Mouse (Mus musculus) CH12.LX (cell line): ENCODE measurements at regions not wholly inside any gene's neighbourhood (a gene's known extent, or its start where the extent isn't known, plus 50 kb on each side); places are given as distances from the start of the nearest gene placed in this dataset.

Experiments used
- DNase-seq: peaks from one replicate; pipeline ENCODE4 v3.0.0-alpha.2; 2013; ENCODE audit errors: extremely low read depth
- H3K27ac ChIP-seq: 2 replicates; pipeline ENCODE4 v1.5.1; 2012; ENCODE audit warnings: low read depth, mild to moderate bottlenecking, control low read depth, moderate library complexity; ENCODE audit not compliant: insufficient read depth
- H3K27me3 ChIP-seq: replicated peaks from 2 replicates; pipeline ENCODE3; 2012; ENCODE audit warnings: inconsistent platforms
- H3K36me3 ChIP-seq, 2 experiments: replicated peaks in 1 of 2; 2 replicates each; pipeline versions ENCODE3 to v1.6.1; 2012; ENCODE audit warnings: inconsistent platforms in 1 of 2, low read length in 1 of 2, mild to moderate bottlenecking in 1 of 2, mixed read lengths in 1 of 2, moderate library complexity in 1 of 2; ENCODE audit not compliant: control insufficient read depth in 1 of 2, insufficient read depth in 1 of 2
- H3K4me1 ChIP-seq, 2 experiments: 2 replicates each; pipeline ENCODE4 v1.6.1; 2012; ENCODE audit warnings: inconsistent platforms in 1 of 2, moderate library complexity in 1 of 2; ENCODE audit not compliant: insufficient read depth in 2 of 2, control insufficient read depth in 1 of 2
- H3K4me2 ChIP-seq: 2 replicates; pipeline ENCODE4 v1.6.1; 2012; ENCODE audit warnings: low read depth, mild to moderate bottlenecking, control low read depth; ENCODE audit not compliant: poor library complexity, insufficient read depth, severe bottlenecking
- H3K4me3 ChIP-seq, 3 experiments: fragments of 150-350 bp in 1 of 3; sonication (generic) in 1 of 3; replicated peaks in 1 of 3; 2 replicates each; pipeline versions ENCODE3 to v1.5.1; 2011 to 2012; ENCODE audit warnings: low read depth in 2 of 3, low read length in 2 of 3, mild to moderate bottlenecking in 2 of 3, moderate library complexity in 2 of 3, control low read depth in 1 of 3, improper control_type of control experiment in 1 of 3, inconsistent platforms in 1 of 3, mixed read lengths in 1 of 3; ENCODE audit not compliant: poor library complexity in 1 of 3
- H3K79me2 ChIP-seq: replicated peaks from 2 replicates; pipeline ENCODE4 v1.6.1; 2012; ENCODE audit warnings: mild to moderate bottlenecking, moderate library complexity; ENCODE audit not compliant: control insufficient read depth, poor library complexity, insufficient read depth, severe bottlenecking; ENCODE audit errors: extremely low read depth
- H3K9ac ChIP-seq: 2 replicates; pipeline ENCODE4 v1.6.1; 2012; ENCODE audit warnings: low read depth, mild to moderate bottlenecking, control low read depth, moderate library complexity; ENCODE audit not compliant: insufficient read depth
- H3K9me3 ChIP-seq: replicated peaks from 2 replicates; pipeline ENCODE3; 2012; ENCODE audit warnings: low read length, inconsistent platforms, mixed read lengths
- CHD1 ChIP-seq: IDR thresholded peaks from 2 replicates; pipeline ENCODE4 v1.6.1; 2012; ENCODE audit warnings: low read depth, low read length, improper control_type of control experiment, inconsistent platforms
- CHD2 ChIP-seq: IDR thresholded peaks from 2 replicates; pipeline ENCODE4 v1.6.1; 2011; ENCODE audit warnings: low read length, improper control_type of control experiment
- CTCF ChIP-seq, 2 experiments: IDR thresholded peaks in 1 of 2; conservative IDR thresholded peaks in 1 of 2; 2 replicates each; pipeline ENCODE4 v1.5.1; 2011 to 2012; ENCODE audit warnings: low read depth in 2 of 2, low read length in 2 of 2, improper control_type of control experiment in 1 of 2, inconsistent platforms in 1 of 2, mild to moderate bottlenecking in 1 of 2, moderate library complexity in 1 of 2
- ELF1 ChIP-seq: IDR thresholded peaks from 2 replicates; pipeline ENCODE4 v1.6.1; 2014; ENCODE audit warnings: low read depth, mild to moderate bottlenecking, inconsistent platforms, low read length, improper control_type of control experiment
- JUN ChIP-seq: IDR thresholded peaks from 2 replicates; pipeline ENCODE4 v1.6.1; 2011; ENCODE audit warnings: low read depth, mild to moderate bottlenecking, low read length, improper control_type of control experiment, moderate library complexity; ENCODE audit not compliant: insufficient read depth
- KAT2A ChIP-seq: IDR thresholded peaks from 2 replicates; pipeline ENCODE4 v1.6.1; 2012; ENCODE audit warnings: low read length, improper control_type of control experiment, inconsistent platforms; ENCODE audit not compliant: insufficient replicate concordance
- MAFK ChIP-seq: IDR thresholded peaks from 2 replicates; pipeline ENCODE4 v1.6.1; 2011; ENCODE audit warnings: low read length, improper control_type of control experiment; ENCODE audit not compliant: insufficient replicate concordance
- MAX ChIP-seq: IDR thresholded peaks from 2 replicates; pipeline ENCODE4 v1.6.1; 2011; ENCODE audit warnings: low read length, improper control_type of control experiment
- MAZ ChIP-seq: IDR thresholded peaks from 2 replicates; pipeline ENCODE4 v1.6.1; 2012; ENCODE audit warnings: low read depth, mild to moderate bottlenecking, inconsistent platforms, low read length, improper control_type of control experiment, moderate library complexity
- MEF2A ChIP-seq: IDR thresholded peaks from 2 replicates; pipeline ENCODE4 v1.6.1; 2014; ENCODE audit warnings: low read depth, mild to moderate bottlenecking, inconsistent platforms, low read length, improper control_type of control experiment, borderline replicate concordance
- NELFE ChIP-seq: IDR thresholded peaks from 2 replicates; pipeline ENCODE4 v1.6.1; 2011; ENCODE audit warnings: low read depth, low read length, improper control_type of control experiment
- NRF1 ChIP-seq: IDR thresholded peaks from 2 replicates; pipeline ENCODE4 v1.6.1; 2014; ENCODE audit warnings: low read depth, mild to moderate bottlenecking, inconsistent platforms, low read length, improper control_type of control experiment, moderate library complexity
- POLR2AphosphoS2 ChIP-seq: IDR thresholded peaks from 2 replicates; pipeline ENCODE4 v1.6.1; 2011; ENCODE audit warnings: low read depth, low read length, improper control_type of control experiment
- RAD21 ChIP-seq: IDR thresholded peaks from 2 replicates; pipeline ENCODE4 v1.6.1; 2011; ENCODE audit warnings: low read depth, mild to moderate bottlenecking, low read length, improper control_type of control experiment, moderate library complexity
- RCOR1 ChIP-seq: conservative IDR thresholded peaks from 2 replicates; pipeline ENCODE4 v1.6.1; 2012; ENCODE audit warnings: low read depth, mild to moderate bottlenecking, inconsistent platforms, low read length, improper control_type of control experiment
- TCF12 ChIP-seq: IDR thresholded peaks from 2 replicates; pipeline ENCODE4 v1.6.1; 2014; ENCODE audit warnings: low read depth, mild to moderate bottlenecking, inconsistent platforms, low read length, improper control_type of control experiment
- UBTF ChIP-seq: IDR thresholded peaks from 2 replicates; pipeline ENCODE4 v1.6.1; 2012; ENCODE audit warnings: low read depth, mild to moderate bottlenecking, inconsistent platforms, low read length, improper control_type of control experiment, moderate library complexity
- USF2 ChIP-seq: conservative IDR thresholded peaks from 2 replicates; pipeline ENCODE4 v1.6.1; 2011; ENCODE audit warnings: low read depth, low read length, improper control_type of control experiment
- ZC3H11A ChIP-seq: IDR thresholded peaks from 2 replicates; pipeline ENCODE4 v1.6.1; 2012; ENCODE audit warnings: low read depth, mild to moderate bottlenecking, inconsistent platforms, low read length, improper control_type of control experiment
- dilution Hi-C: fragments of 300-500 bp; cut with MboI; formaldehyde crosslinking; loops from 2 replicates; pipeline ENCODE4 v1.14.3; 2020; ENCODE audit warnings: low sequenced_read_pairs; ENCODE audit not compliant: extremely low pct_unique_long_range_greater_than_20kb, extremely low pct_ligation_motif_present
- in situ Hi-C: fragments of 300-500 bp; cut with MboI; formaldehyde crosslinking; loops from 3 replicates; pipeline ENCODE4 v1.14.3; 2019; ENCODE audit warnings: low sequenced_read_pairs, low pct_ligation_motif_present, low pct_unique_long_range_greater_than_20kb, mixed read lengths

DNA sequence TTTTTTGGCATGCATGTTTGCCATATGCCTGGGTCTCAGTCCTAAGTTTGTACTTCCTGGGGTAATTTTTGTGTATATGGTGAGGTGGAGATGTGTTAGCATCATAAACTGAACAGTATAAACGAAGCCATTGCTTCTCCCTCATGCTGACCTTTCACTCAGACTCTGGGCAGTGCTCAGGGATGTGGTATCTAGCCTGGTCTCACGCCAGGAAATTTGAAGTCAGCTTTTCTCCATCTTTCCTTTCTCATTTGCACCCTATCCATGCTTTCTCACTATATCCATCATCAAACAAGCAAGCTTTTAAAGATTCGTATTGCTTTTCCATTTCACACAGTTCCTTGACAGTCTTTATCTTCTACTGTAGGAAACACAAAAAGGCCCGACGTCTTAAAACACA is 541.3 kb downstream of the Gja1 start:
- H3K9me3 ChIP-seq = no peaks in the 10 kb centered on the region
- dilution Hi-C loops = no loop called here
- TF ChIP-seq KAT2A (no peak), USF2 (no peak), POLR2AphosphoS2 (no peak), NRF1 (no peak), TCF12 (no peak)

DNA sequence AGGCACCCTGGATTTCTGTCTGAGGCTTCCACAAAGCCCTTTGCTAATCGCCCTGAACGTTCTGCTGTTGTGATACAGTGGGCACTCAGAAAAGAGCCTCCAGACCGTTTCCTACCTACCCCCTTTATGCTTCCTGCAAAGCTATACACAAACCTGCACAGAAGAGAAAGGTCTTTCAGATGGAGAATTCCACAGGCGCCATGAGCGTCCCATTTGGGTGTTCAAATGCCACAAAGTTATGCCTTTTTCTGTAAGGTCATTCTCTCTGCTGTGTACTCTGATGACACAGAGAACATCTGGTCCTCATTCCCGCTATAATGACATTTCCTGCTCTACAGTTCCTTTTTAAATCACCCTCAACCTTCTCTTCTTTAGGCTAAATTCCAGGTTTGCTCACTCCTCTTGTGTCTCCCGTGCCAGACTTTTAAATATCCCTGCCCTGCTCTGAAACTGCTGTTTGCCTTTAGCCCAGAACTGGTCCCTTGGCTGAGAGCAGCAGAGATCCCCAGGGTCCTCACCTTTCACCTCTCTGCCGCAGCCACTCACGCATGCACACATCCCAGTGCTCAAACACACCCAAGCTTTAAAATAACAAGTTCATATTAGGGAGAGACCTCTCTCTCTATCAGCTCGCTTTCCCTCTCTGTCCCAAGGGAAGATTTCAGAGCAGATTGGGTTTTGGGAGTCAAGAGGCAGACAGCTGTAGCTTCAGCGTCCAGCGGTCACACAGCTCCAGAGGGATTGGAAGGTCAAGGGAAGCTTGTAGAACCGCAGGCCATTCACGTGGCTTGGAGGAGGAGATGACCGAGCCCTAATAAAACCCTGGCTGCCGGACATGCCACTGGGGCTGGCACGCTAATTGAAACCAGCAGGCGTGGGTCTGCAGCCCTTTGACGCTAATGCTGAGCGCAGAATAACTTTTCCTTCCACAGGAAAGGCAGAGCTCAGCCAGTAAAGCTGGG is 543.9 kb downstream of the Gja1 start:
- TF ChIP-seq TCF12 (no peak), UBTF (no peak), ZC3H11A (no peak), MAX (no peak), MAZ (no peak), RCOR1 (no peak)
- TF ChIP-seq, all 38 proteins: peak for 0
- Histone ChIP-seq H3K36me3 (no peaks in the 10 kb centered on the region), H3K27ac (no peak overlapping the region), H3K9me3 (no peaks in the 10 kb centered on the region), H3K79me2 (no peaks in the 10 kb centered on the region), H3K4me1 (no peaks in the 10 kb centered on the region), H3K27me3 (no peaks in the 10 kb centered on the region), H3K4me2 (no peak overlapping the region), H3K4me3 (no peak overlapping the region), H3K9ac (no peak overlapping the region)
- in situ Hi-C loops (no loop called here), dilution Hi-C loops (no loop called here)
- no peak for DNase-seq

More for the DNA sequence above, 541.3 kb downstream of the Gja1 start:
- DNase-seq = no peak
- H3K9ac ChIP-seq = no peak overlapping the region
- no peak overlapping the region for H3K27ac ChIP-seq
- H3K79me2 ChIP-seq = no peaks in the 10 kb centered on the region
- in situ Hi-C loops = no loop called here
- no peak overlapping the region for H3K4me2 ChIP-seq
- no peaks in the 10 kb centered on the region for H3K27me3 ChIP-seq
- no peak overlapping the region for H3K4me3 ChIP-seq
- H3K36me3 ChIP-seq = no peaks in the 10 kb centered on the region
- no peaks in the 10 kb centered on the region for H3K4me1 ChIP-seq

DNA sequence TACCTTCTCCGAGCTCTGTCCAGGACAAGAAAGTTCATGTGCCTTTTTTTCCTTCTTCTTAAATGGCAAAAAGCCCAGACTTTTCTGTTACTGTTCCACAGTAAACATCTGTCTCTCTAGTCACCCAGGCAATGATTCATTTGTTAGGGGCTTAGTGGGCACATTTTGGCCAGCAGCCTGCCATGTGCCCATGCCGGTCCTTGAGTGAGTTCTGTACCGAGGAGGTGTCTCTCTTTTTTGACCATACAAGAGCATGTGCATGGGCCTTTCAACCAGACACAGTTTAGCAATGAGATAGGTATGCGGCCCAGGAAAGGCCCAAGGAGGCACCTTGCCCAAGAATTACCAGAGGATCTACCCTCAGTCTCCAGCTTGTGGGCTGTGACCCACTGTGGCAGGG is 551.0 kb upstream of the Hsf2 start:
- dilution Hi-C loops = no loop called here
- Histone ChIP-seq H3K4me2 (no peak overlapping the region), H3K27me3 (no peaks in the 10 kb centered on the region), H3K36me3 (no peaks in the 10 kb centered on the region), H3K27ac (no peak overlapping the region), H3K4me1 (no peaks in the 10 kb centered on the region), H3K4me3 (no peak overlapping the region), H3K79me2 (no peaks in the 10 kb centered on the region), H3K9me3 (no peaks in the 10 kb centered on the region), H3K9ac (no peak overlapping the region)
- no peak for TF ChIP-seq USF2
- TF ChIP-seq JUN = no peak
- no peak for TF ChIP-seq CTCF (conservative IDR thresholded peaks at IDR 0.05 in 1 of 2, IDR thresholded peaks at IDR 0.05 in 1 of 2; ENCODE audit: low read depth in 2 of 2, low read length in 2 of 2)
- no peak for TF ChIP-seq ELF1
- no peak for TF ChIP-seq MAFK
- no peak for TF ChIP-seq RAD21
- no peak for TF ChIP-seq MEF2A
- TF ChIP-seq NELFE = no peak
- TF ChIP-seq CHD1 = no peak
- no peak for TF ChIP-seq POLR2AphosphoS2
- TF ChIP-seq CHD2 = no peak
- DNase-seq = no peak
- in situ Hi-C loops = no loop called here
